Mouse (Mus musculus) megakaryocyte progenitor cell, adult 5-6 weeks (primary cell): ENCODE data around the gene Il17d. TPM values are rescaled to one million over a fixed set of nuclear protein-coding genes. Genes with fewer than 3 reads are reported as not detected.
A peak's percentile ranks its signal among the peaks of the same experiment; 100 is the strongest.

Experiments used
- ATAC-seq: replicated peaks from 2 replicates; pipeline ENCODE4 v1.8.0; 2016; ENCODE audit warnings: mild to moderate bottlenecking, moderate TSS enrichment, inconsistent platforms; ENCODE audit not compliant: poor library complexity
- total RNA-seq, 2 experiments: library from RNA; stranded (forward) in 1 of 2; stranded (reverse) in 1 of 2; fragments of 157-497, 149-512 nt in 1 of 2; fragments of 200-1000 nt in 1 of 2; gene quantifications; 2 replicates each; pipeline versions ENCODE4 v1.2.3 to v1.2.4; 2015 to 2017

Il17d gene
- total RNA-seq (2015): not detected in 2 replicates
- total RNA-seq (2017): 0.17 TPM in 1 of 2 replicates, not detected in the other

- no peak for ATAC-seq
These were observed at the start of gene Il17d for GRCm38 (mm10) chr14:57524671-57525387. Il17d (plus strand) TSS chr14:57524777.

- ATAC-seq: no peak
These were observed 49.5 kb upstream of the Il17d start for GRCm38 (mm10) chr14:57475057-57475456.

- no peak for ATAC-seq
These were observed 42.3 kb upstream of the Il17d start for GRCm38 (mm10) chr14:57482262-57482661.

GRCm38 (mm10) chr14:57484183-57484582 is 40.4 kb upstream of the Il17d start:
- no peak for ATAC-seq

- no peak for ATAC-seq
These were observed 34.9 kb upstream of the Il17d start for GRCm38 (mm10) chr14:57489696-57490095.

- no peak for ATAC-seq
These were observed 30.7 kb upstream of the Il17d start for GRCm38 (mm10) chr14:57493840-57494239.

- no peak for ATAC-seq
These were observed 20.8 kb upstream of the Il17d start for GRCm38 (mm10) chr14:57503729-57504128.

GRCm38 (mm10) chr14:57509554-57509953 is 15.0 kb upstream of the Il17d start:
- ATAC-seq: no peak

- no peak for ATAC-seq
These were observed 9.3 kb upstream of the Il17d start for GRCm38 (mm10) chr14:57515156-57515762.

- ATAC-seq: no peak
These were observed 7.6 kb upstream of the Il17d start for GRCm38 (mm10) chr14:57517001-57517400.

- ATAC-seq: no peak
These were observed 815 bp upstream of the Il17d start for GRCm38 (mm10) chr14:57523762-57524161.

- peak; percentile 53 for ATAC-seq
These were observed 942 bp downstream of the Il17d start for GRCm38 (mm10) chr14:57525388-57526049.

- ATAC-seq: peak; percentile 12; the same call in 1 of the 2 replicates
These were observed 1.6 kb downstream of the Il17d start for GRCm38 (mm10) chr14:57526050-57526623.

GRCm38 (mm10) chr14:57527122-57527521 is 2.5 kb downstream of the Il17d start:
- peak; percentile 37 for ATAC-seq

GRCm38 (mm10) chr14:57527598-57527997 is 3.0 kb downstream of the Il17d start:
- ATAC-seq: no peak

- ATAC-seq: peak; percentile 23
These were observed 4.7 kb downstream of the Il17d start for GRCm38 (mm10) chr14:57529086-57529785.

GRCm38 (mm10) chr14:57529786-57530515 is 5.4 kb downstream of the Il17d start:
- ATAC-seq: no peak

GRCm38 (mm10) chr14:57532577-57532976 is 8.0 kb downstream of the Il17d start:
- no peak for ATAC-seq

- ATAC-seq: peak; percentile 42
These were observed 8.6 kb downstream of the Il17d start for GRCm38 (mm10) chr14:57533214-57533613.

GRCm38 (mm10) chr14:57533841-57534240 is 9.3 kb downstream of the Il17d start:
- ATAC-seq: no peak
